Mouse (Mus musculus) testis, adult 2 months (tissue): ENCODE measurements at regions not wholly inside any gene's neighbourhood (a gene's known extent, or its start where the extent isn't known, plus 50 kb on each side); places are given as distances from the start of the nearest gene placed in this dataset.

Source experiments
- CTCF ChIP-seq: fragments of 200-500 bp; IDR thresholded peaks from 2 replicates; pipeline ENCODE4 v1.5.1; 2012; ENCODE audit warnings: low read depth, mild to moderate bottlenecking, inconsistent platforms, low read length, moderate library complexity; ENCODE audit not compliant: control insufficient read depth, insufficient read depth, insufficient replicate concordance
- POLR2A ChIP-seq: fragments of 200-500 bp; IDR thresholded peaks from 2 replicates; pipeline ENCODE4 v1.6.1; 2012; ENCODE audit warnings: low read depth, mild to moderate bottlenecking, inconsistent platforms, low read length, moderate library complexity; ENCODE audit not compliant: control insufficient read depth

DNA sequence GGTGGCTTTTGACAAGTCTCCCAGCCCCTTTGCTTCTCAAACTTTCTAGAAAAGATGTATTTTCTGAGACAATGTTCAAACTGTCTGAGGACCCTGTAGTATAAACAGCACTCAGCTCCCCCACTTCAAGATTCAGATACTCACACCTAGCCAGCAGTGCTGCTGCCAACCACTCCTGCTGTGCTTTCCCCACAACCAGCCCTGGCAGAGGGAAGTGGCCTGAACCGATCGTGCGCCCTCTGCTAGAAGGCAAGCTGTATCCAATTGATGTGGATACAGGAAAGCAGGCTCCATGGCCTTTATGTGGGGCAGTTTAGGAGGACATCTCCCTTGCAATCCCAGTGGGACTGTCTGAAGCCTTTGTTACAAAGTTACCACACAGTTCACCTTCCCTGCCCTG is 156.6 kb downstream of the Bcl11a start:
- TF ChIP-seq POLR2A (no peak), CTCF (no peak)
